Mouse (Mus musculus) midbrain, embryonic 15.5 days (tissue): ENCODE results near the gene Bcl2l10. TPM values are rescaled to one million over a fixed set of nuclear protein-coding genes. Genes with fewer than 3 reads are reported as not detected.

ENCODE experiments used
- ATAC-seq: fragments of 200-750 bp; cut with Nextera tagmentation; replicated peaks from 2 replicates; pipeline ENCODE4 v1.8.0; 2017; ENCODE audit warnings: moderate TSS enrichment
- H3K27ac ChIP-seq: fragments of 300-500 bp; sonication (generic); 2 replicates; pipeline ENCODE4 v1.5.1; 2015; ENCODE audit warnings: mild to moderate bottlenecking, inconsistent platforms
- H3K27me3 ChIP-seq: fragments of 300-500 bp; sonication (generic); replicated peaks from 2 replicates; pipeline ENCODE4 v1.6.1; 2015; ENCODE audit warnings: inconsistent platforms
- H3K36me3 ChIP-seq: fragments of 300-500 bp; sonication (generic); replicated peaks from 2 replicates; pipeline ENCODE4 v1.6.1; 2015; ENCODE audit warnings: inconsistent platforms
- H3K4me1 ChIP-seq: fragments of 300-500 bp; sonication (generic); 2 replicates; pipeline ENCODE4 v1.6.1; 2015; ENCODE audit warnings: inconsistent platforms
- H3K4me2 ChIP-seq: fragments of 300-500 bp; sonication (generic); 2 replicates; pipeline ENCODE4 v1.6.1; 2015; ENCODE audit warnings: inconsistent platforms, mild to moderate bottlenecking, moderate library complexity
- H3K4me3 ChIP-seq: fragments of 300-500 bp; sonication (generic); 2 replicates; pipeline ENCODE4 v1.5.1; 2015; ENCODE audit warnings: mild to moderate bottlenecking, inconsistent platforms
- H3K9ac ChIP-seq: fragments of 300-500 bp; sonication (generic); 2 replicates; pipeline ENCODE4 v1.6.1; 2015; ENCODE audit warnings: mild to moderate bottlenecking, inconsistent platforms
- H3K9me3 ChIP-seq: fragments of 300-500 bp; sonication (generic); 2 replicates; pipeline ENCODE4 v1.6.1; 2016; ENCODE audit warnings: inconsistent platforms
- WGBS: fragments of 180-500 bp; shearing (Covaris S2); methylation state at CpG from one replicate; pipeline ENCODE4 v1.1.7; 2015; ENCODE audit warnings: mixed read lengths; 5-methylcytosine and 5-hydroxymethylcytosine counted together
- polyA plus RNA-seq: library from polyadenylated mRNA; unstranded; fragments of >200 nt; fragmentation: Nextera tagmentation; extraction: Ambion mirVana; gene quantifications from 2 replicates; pipeline ENCODE4 v1.2.1, GENCODE M21; 2015

Bcl2l10 gene
- polyA plus RNA-seq = not detected in 2 replicates

DNA sequence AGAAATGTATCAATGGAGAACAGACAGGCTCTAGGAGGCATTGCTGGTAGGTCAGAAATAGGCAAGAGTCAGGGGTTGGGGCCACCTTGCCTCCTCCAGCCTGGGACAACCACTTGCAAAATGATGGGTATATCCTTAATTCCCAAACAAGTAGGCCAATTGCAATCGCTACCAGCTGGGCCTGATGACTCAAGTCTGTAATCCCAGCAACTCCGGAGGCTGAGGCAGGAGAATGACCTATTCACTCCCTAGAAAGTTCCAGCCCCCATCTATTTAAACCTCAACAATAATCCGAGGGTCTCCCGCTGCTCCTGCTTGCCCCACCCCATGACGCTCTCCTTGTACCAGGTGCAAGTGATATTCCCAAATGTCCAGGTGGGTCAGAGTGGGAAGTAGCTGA lies at the start of gene Bcl2l10:
TSS of gene Bcl2l10 (plus strand) at position 301 of the 400 bp plus-strand sequence.
- H3K4me2 ChIP-seq = no peak within 1 kb of the TSS
- no peaks in the 10 kb centered on the region for H3K9me3 ChIP-seq
- no peak within 1 kb of the TSS for H3K27ac ChIP-seq
- H3K4me1 ChIP-seq = no peaks in the 10 kb centered on the region
- H3K4me3 ChIP-seq = no peak within 1 kb of the TSS
- peaks cover 9% of the 10 kb centered on the region; the same call in 1 of the 2 replicates for H3K36me3 ChIP-seq
- H3K27me3 ChIP-seq = no peaks in the 10 kb centered on the region
- ATAC-seq = no peak
- H3K9ac ChIP-seq = no peak within 1 kb of the TSS
- WGBS = 94% methylated on average over 5 of the region's 5 CpGs

DNA sequence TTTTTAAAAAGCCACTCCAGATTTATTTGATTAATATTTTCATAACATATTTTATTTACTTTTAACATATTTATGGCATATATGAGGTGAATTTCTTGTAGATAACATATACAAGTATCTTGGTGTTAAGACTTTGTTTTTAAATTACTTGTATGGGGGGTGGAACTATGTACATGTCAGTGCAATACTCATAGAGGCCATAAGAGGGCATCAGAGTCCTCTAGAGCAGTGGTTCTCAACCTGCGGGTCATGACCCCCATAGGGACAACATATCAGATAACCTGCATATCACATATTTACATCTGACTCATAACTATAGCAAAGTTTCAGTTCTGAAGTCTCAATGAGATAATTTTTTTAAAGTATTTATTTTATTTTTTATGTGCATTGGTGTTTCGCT lies 48.2 kb upstream of the Bcl2l10 start:
- H3K9ac ChIP-seq = no peak overlapping the region
- H3K36me3 ChIP-seq = no peaks in the 10 kb centered on the region
- ATAC-seq = no peak
- WGBS = 78% methylated on average over 2 of the region's 2 CpGs
- no peak overlapping the region for H3K4me2 ChIP-seq
- H3K9me3 ChIP-seq = no peaks in the 10 kb centered on the region
- H3K4me3 ChIP-seq = no peak overlapping the region
- H3K27me3 ChIP-seq = no peaks in the 10 kb centered on the region
- no peaks in the 10 kb centered on the region for H3K4me1 ChIP-seq
- H3K27ac ChIP-seq = no peak overlapping the region

DNA sequence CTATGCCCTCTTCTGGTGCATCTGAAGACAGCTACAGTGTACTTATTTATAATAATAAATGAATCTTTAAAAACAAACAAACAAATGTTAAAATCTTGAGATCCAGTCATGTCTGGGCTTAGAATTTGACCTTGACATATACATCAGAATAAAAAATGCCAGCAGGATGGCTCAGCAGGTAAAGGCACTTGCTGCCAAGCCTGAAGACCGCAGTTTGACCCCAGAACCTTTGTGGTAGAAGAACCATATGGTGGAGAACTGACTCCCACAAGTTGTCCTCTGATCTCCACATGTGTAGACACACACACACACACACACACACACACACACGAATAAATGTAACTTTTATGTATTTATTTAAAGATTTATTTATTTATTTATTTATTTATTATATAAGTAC lies 44.5 kb upstream of the Bcl2l10 start:
- 82% methylated on average over 2 of the region's 2 CpGs for WGBS
- Histone ChIP-seq H3K4me1 (no peaks in the 10 kb centered on the region), H3K9me3 (no peaks in the 10 kb centered on the region), H3K4me3 (no peak overlapping the region), H3K36me3 (no peaks in the 10 kb centered on the region), H3K9ac (no peak overlapping the region), H3K4me2 (no peak overlapping the region), H3K27me3 (no peaks in the 10 kb centered on the region), H3K27ac (no peak overlapping the region)
- ATAC-seq = no peak

DNA sequence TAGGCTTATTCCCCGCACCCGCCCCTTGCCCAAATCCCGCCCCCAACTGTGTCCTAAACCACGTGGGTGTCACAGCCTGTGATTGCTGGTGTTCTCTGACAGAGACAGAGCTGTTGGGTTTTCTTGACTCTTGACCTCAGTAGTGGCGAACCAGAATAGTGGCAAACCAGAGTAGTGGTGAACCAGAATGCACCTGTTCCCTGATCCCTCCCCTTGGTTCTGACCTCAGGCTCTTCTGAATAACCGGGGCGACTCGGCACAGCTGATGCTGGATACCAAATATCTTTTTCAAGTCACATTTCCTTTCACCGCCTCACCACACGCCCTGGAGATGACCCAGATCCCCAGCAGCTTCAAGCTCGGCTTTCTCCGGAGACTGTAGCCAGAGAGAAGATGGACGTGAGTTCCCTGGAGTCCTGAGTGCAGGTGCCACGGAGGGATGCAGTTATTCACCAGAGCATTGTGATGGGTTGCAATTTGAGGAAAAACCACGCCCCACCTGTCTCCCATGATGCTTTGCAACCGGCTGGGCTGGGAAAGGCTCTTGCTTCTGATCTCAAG lies 43.8 kb upstream of the Bcl2l10 start:
- H3K27ac ChIP-seq = no peak overlapping the region
- no peak overlapping the region for H3K4me3 ChIP-seq
- no peak overlapping the region for H3K9ac ChIP-seq
- peak overlapping the region; percentile 8; the same call in 1 of the 2 replicates for H3K4me2 ChIP-seq
- H3K9me3 ChIP-seq = no peaks in the 10 kb centered on the region
- no peaks in the 10 kb centered on the region for H3K27me3 ChIP-seq
- 28% methylated on average over 16 of the region's 16 CpGs for WGBS
- H3K4me1 ChIP-seq = no peaks in the 10 kb centered on the region
- no peak for ATAC-seq
- no peaks in the 10 kb centered on the region for H3K36me3 ChIP-seq

DNA sequence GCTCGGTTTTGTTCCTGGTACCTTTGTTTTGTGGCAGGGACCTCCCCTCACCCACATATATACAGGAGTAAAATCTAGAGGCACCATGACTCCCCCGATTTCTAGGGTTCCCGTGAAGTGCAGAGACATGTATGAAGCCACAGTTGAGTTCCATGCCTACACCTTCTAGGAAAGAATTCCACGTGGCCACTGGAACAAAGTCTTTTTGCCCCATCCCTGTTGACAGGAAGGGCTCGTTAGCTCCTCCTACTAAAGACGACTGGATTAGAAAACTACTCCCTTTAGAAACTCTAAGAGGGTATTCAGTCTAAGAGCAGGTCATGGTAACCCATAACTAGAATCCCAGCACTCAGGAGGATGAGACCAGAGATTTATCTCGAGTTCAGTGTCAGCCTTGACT lies 43.3 kb upstream of the Bcl2l10 start:
- H3K4me2 ChIP-seq = peak overlapping the region; percentile 8; the same call in 1 of the 2 replicates
- 30% methylated on average over 7 of the region's 7 CpGs for WGBS

DNA sequence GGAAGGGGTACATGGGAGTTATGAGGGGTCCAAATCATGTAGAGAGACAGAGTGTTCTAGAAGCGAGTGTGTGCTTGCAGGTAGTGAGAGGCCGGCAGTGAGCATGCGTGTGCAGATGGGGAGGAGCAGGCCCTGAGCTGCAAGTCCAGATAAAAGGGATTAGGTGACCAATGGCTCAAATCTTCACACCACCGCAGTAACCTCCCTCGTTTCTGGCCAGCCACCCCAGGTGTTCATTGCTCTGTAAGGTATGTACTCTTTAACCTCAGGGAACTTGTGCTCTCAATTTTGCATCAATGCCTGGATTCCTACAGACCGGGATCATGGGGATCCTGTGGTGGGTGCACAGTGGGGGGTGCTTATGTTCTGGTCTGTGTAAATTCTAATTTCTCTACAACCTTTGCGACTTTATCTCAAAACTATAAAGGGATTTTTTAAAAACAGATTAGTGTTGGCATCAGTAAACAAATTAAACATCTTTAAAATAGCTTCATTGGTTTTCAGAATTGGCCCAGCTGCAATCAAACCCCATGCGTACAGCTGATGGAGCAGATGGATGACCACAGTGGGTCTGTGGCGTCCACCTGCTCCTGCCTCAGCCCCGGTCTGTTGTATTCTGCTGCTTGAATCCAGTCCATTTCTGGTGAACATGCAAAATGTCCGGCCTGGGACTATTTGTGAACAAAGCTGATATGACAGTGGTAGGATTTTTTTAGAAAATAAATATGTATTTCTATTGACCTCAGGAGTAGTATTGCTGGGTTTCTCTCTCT lies 41.2 kb upstream of the Bcl2l10 start, which contains the start of gene Gnb5:
TSS of gene Gnb5 (plus strand) at position 163 of the 773 bp plus-strand sequence.
- H3K36me3 ChIP-seq = no peaks in the 10 kb centered on the region
- no peaks in the 10 kb centered on the region for H3K27me3 ChIP-seq
- no peak within 1 kb of the TSS for H3K9ac ChIP-seq
- H3K9me3 ChIP-seq = no peaks in the 10 kb centered on the region
- no peak within 1 kb of the TSS for H3K4me2 ChIP-seq
- no peak within 1 kb of the TSS for H3K27ac ChIP-seq
- no peaks in the 10 kb centered on the region for H3K4me1 ChIP-seq
- no peak within 1 kb of the TSS for H3K4me3 ChIP-seq
- WGBS = 69% methylated on average over 11 of the region's 11 CpGs
- no peak for ATAC-seq

More for the DNA sequence above, 43.3 kb upstream of the Bcl2l10 start:
- no peak overlapping the region for H3K4me3 ChIP-seq
- no peaks in the 10 kb centered on the region for H3K4me1 ChIP-seq
- H3K27ac ChIP-seq = no peak overlapping the region
- H3K27me3 ChIP-seq = no peaks in the 10 kb centered on the region
- H3K9me3 ChIP-seq = no peaks in the 10 kb centered on the region
- no peak for ATAC-seq
- H3K9ac ChIP-seq = no peak overlapping the region
- no peaks in the 10 kb centered on the region for H3K36me3 ChIP-seq

DNA sequence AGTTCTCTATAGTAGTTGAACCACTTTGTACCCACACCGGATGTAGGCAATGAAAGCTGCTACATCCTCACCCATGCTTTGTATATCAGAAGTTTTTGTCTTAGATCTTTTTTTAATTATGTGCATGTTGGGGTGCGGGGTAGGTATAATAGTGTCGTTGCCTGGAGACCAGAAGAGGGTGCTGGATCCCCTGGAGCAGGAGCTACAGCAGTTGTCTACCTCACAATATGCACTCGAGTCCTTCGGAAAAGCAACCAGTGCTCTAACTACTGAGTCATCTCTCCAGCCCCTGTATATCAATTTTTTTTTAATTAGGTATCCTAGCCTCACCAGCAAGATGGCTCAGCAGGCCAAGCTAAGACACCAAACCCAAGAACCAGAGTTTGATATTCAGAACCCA lies 40.5 kb upstream of the Bcl2l10 start:
- H3K4me1 ChIP-seq = no peaks in the 10 kb centered on the region
- no peaks in the 10 kb centered on the region for H3K9me3 ChIP-seq
- H3K27ac ChIP-seq = no peak overlapping the region
- no peak overlapping the region for H3K4me2 ChIP-seq
- no peak overlapping the region for H3K9ac ChIP-seq
- no peak overlapping the region for H3K4me3 ChIP-seq
- no peaks in the 10 kb centered on the region for H3K36me3 ChIP-seq
- no peak for ATAC-seq
- H3K27me3 ChIP-seq = no peaks in the 10 kb centered on the region
- 85% methylated on average over 5 of the region's 5 CpGs for WGBS

DNA sequence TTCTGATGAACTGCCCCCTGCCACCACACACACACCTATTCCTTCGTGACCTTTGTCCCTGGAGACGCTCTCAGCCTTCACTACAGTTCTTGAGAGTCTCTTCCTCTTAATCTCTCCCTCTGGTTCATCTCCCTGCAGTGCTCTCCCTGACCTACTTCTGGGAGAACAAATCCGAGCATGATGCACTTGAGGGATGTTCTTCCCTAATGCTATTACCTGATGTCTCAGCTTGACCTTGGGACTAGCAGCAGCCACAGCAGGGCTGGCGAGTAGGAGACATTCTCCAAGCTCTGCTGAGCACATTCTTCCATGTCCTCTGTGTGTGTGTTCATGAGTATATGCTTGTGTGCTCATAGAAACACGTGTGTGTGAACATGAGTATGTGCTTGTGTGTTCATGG lies 38.9 kb upstream of the Bcl2l10 start:
- 67% methylated on average over 5 of the region's 5 CpGs for WGBS
- peaks cover 7% of the 10 kb centered on the region; the same call in 1 of the 2 replicates for H3K4me1 ChIP-seq
- ATAC-seq = no peak

DNA sequence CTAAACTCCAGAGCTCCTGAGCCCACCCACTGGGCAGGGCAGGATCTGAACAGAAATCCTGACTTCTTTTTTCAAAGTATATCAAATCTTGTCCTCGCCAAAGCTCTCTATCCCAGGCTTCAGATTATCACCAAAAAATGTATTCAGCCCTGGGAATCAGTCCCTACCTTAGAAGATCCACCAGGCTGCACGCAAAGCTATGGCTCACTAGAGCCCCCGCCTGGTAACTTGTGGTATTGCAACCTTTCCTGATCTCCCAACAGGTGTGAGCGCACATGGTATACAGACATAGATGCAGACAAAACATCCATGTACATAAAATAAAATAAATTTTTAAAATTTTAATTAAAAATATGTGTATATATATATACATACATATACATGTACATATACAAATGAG lies 35.5 kb upstream of the Bcl2l10 start:
- Histone ChIP-seq H3K4me3 (no peak overlapping the region), H3K4me1 (peaks cover 22% of the 10 kb centered on the region), H3K36me3 (no peaks in the 10 kb centered on the region), H3K27me3 (no peaks in the 10 kb centered on the region), H3K27ac (no peak overlapping the region), H3K4me2 (no peak overlapping the region), H3K9me3 (no peaks in the 10 kb centered on the region), H3K9ac (no peak overlapping the region)
- ATAC-seq = no peak
- WGBS = 15% methylated on average over 4 of the region's 4 CpGs

More for the DNA sequence above, 38.9 kb upstream of the Bcl2l10 start:
- H3K9me3 ChIP-seq = no peaks in the 10 kb centered on the region
- no peak overlapping the region for H3K9ac ChIP-seq
- H3K4me2 ChIP-seq = no peak overlapping the region
- H3K36me3 ChIP-seq = no peaks in the 10 kb centered on the region
- no peak overlapping the region for H3K4me3 ChIP-seq
- H3K27me3 ChIP-seq = no peaks in the 10 kb centered on the region
- no peak overlapping the region for H3K27ac ChIP-seq

DNA sequence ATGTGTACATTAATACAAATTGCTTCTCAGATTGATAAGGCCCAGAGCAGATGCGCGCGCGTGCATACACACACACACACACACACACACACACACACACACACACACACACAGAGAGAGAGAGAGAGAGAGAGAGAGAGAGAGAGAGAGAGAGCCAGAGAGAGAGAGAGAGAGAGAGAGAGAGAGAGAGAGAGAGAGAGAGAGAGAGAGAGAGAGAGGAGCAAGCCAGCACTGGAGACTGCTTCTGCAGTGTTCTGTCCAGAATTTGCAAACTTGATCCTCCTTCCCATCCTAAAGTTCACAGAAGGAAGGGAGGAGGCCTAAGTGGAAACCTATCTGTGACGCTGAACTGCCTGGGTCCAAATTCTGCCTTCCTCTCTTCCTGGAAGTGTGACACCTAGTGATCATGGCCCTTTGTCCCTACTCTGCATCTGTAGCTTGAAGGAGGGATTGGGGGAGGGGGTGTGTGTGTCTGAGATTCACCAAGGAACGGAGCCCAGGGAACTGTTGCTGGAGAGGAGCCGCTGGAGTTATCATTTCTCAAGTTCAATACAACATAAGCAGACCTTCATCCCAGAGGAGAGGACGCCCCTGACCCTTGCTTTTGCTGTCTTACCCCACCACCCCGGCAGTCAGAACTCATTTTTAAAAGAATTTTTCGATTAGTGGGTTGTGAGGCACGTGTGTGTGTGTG lies 34.3 kb upstream of the Bcl2l10 start:
- 34% methylated on average over 11 of the region's 11 CpGs for WGBS
- Histone ChIP-seq H3K9ac (peak overlapping the region; percentile 82; the same call in 1 of the 2 replicates), H3K4me1 (peaks cover 22% of the 10 kb centered on the region), H3K27ac (peak overlapping the region; percentile 85), H3K9me3 (no peaks in the 10 kb centered on the region), H3K4me2 (peak overlapping the region; percentile 76), H3K36me3 (no peaks in the 10 kb centered on the region), H3K4me3 (peak overlapping the region; percentile 72), H3K27me3 (no peaks in the 10 kb centered on the region)
- ATAC-seq = peak; percentile 40

DNA sequence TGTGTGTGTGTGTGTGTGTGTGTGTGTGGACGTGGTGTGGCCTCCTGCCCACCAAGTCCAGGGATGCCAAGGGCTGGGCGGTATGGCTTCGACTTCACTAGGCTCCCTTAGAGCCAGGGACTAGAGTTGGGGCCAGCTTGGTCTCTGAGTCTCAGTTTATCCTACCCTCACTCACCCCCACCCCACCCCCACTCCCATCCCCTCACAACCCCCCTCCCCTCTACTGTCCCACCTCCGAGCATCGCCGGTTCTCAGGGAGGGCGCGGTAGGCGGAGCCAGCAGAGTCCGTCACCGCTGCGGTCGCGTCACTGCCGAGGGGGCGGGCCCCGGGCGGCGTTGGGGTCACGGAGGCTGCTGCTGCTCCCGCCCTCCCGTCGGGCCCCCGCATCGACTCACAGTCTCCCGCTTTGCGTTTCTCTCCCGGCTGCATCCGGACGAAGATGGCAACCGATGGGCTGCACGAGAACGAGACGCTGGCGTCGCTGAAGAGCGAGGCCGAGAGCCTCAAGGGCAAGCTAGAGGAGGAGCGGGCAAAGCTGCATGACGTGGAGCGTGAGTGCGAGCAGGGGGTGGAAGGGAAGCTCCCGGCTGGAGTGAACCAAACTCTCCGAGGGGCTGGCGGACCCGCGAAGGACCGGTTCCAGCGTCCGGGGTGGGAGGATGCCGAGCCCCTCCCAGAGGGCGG lies 33.6 kb upstream of the Bcl2l10 start:
- no peaks in the 10 kb centered on the region for H3K27me3 ChIP-seq
- peak overlapping the region; percentile 85 for H3K27ac ChIP-seq
- H3K4me3 ChIP-seq = peak overlapping the region; percentile 72
- peak overlapping the region; percentile 76 for H3K4me2 ChIP-seq
- H3K36me3 ChIP-seq = no peaks in the 10 kb centered on the region
- WGBS = under 1% methylated on average over 50 of the region's 52 CpGs
- H3K4me1 ChIP-seq = peaks cover 22% of the 10 kb centered on the region
- no peaks in the 10 kb centered on the region for H3K9me3 ChIP-seq
- peak; percentile 90 for ATAC-seq
- peak overlapping the region; percentile 82 for H3K9ac ChIP-seq
